Mouse (Mus musculus): ENCODE data around the gene Npsr1. TPM values are rescaled to one million over a fixed set of nuclear protein-coding genes. Genes with fewer than 3 reads are reported as not detected.

Npsr1 gene
- polyA plus RNA-seq, 1 experiment from 2014 or later = not detected

DNA sequence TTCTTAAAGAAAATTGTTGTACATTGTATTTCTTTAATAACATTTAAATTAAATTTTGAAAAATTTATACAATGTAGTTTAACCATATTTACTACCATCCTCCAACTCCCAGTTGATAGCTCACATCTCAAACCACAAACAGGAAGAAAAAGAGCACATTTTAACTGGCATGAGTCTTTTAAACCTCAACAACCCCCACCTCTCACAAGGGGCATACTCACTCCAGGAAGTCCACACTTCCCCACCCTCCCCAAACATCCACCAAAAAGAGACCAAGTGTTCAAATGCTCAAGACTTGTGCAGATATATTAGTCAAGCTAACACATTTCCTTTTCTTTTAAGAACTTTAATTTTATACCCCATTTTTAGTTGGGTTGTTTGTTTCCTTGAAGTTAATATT, 38.6 kb downstream of the Npsr1 start:
- Histone ChIP-seq H3K27ac (ENCODE audit: low read length) (no peak overlapping the region), H3K4me1 (ENCODE audit: control insufficient read depth, insufficient read depth, low read length) (no peaks in the 10 kb centered on the region), H3K36me3 (ENCODE audit: control insufficient read depth, insufficient read depth, low read length) (no peaks in the 10 kb centered on the region), H3K9ac (ENCODE audit: low read length) (no peak overlapping the region), H3K4me2 (ENCODE audit: low read depth, low read length) (no peak overlapping the region), H3K27me3 (ENCODE audit: control insufficient read depth, insufficient read depth, low read length) (no peaks in the 10 kb centered on the region), H3K9me3 (replicated peaks; ENCODE audit: control insufficient read depth, low read length) (no peaks in the 10 kb centered on the region), H3K4me3 (replicated peaks; ENCODE audit: low read length) (no peak overlapping the region)
- ATAC-seq (ENCODE audit: insufficient read depth, low FRiP score) = no peak

DNA sequence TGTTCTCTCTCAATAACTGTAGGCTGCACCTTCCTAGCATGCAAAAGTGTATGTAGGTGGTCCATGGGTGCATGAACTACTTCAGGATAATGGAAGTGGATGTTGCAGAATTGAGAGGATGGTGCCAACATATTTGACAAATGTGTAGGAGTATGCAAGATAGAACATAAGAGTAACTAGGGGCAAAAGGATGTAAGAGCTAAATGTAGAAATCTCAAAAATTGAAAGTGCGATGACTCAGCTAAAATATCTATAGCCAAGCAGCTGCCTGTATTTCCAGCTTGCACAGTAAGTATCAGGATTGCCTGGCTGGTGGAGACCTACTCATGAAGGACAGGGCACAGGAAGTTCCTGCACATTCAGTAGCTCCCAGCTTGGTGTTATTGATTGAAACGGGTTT, 46.5 kb downstream of the Npsr1 start:
- H3K36me3 ChIP-seq (ENCODE audit: control insufficient read depth, insufficient read depth, low read length) = no peaks in the 10 kb centered on the region
- WGBS = 78% methylated on average over 2 of the region's 2 CpGs
- ATAC-seq (ENCODE audit: insufficient read depth, low FRiP score) = no peak
- H3K9ac ChIP-seq (ENCODE audit: low read length) = no peak overlapping the region
- H3K4me1 ChIP-seq (ENCODE audit: control insufficient read depth, insufficient read depth, low read length) = no peaks in the 10 kb centered on the region
- H3K9me3 ChIP-seq (replicated peaks; ENCODE audit: control insufficient read depth, low read length) = no peaks in the 10 kb centered on the region
- H3K27ac ChIP-seq (ENCODE audit: low read length) = no peak overlapping the region
- H3K27me3 ChIP-seq (ENCODE audit: control insufficient read depth, insufficient read depth, low read length) = no peaks in the 10 kb centered on the region
- H3K4me2 ChIP-seq (ENCODE audit: low read depth, low read length) = no peak overlapping the region
- H3K4me3 ChIP-seq (replicated peaks; ENCODE audit: low read length) = no peak overlapping the region

DNA sequence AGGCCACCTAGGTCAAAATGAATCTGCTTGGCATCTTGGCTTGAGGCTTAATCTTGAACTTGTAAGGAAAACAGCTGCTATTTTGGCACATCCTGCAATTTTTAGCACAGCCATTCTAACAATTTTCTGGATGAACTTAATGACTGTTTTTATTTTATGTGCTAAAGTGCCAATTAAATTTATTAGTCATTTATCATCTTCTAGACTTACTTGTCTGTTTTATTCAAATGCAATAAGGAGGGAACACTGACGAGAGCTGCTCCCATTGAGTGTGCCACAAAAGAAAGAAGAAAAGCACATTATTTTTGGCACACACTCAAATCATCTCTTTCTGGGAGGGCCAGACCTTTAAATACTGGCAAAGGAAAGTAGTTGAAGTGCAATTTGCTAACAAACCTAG, 59.4 kb downstream of the Npsr1 start:
- Histone ChIP-seq H3K36me3 (ENCODE audit: control insufficient read depth, insufficient read depth, low read length) (no peaks in the 10 kb centered on the region), H3K4me2 (ENCODE audit: low read depth, low read length) (no peak overlapping the region), H3K27ac (ENCODE audit: low read length) (no peak overlapping the region), H3K4me3 (replicated peaks; ENCODE audit: low read length) (no peak overlapping the region), H3K9me3 (replicated peaks; ENCODE audit: control insufficient read depth, low read length) (no peaks in the 10 kb centered on the region), H3K9ac (ENCODE audit: low read length) (no peak overlapping the region), H3K4me1 (ENCODE audit: control insufficient read depth, insufficient read depth, low read length) (no peaks in the 10 kb centered on the region), H3K27me3 (ENCODE audit: control insufficient read depth, insufficient read depth, low read length) (no peaks in the 10 kb centered on the region)
- ATAC-seq (ENCODE audit: insufficient read depth, low FRiP score) = no peak
- WGBS = 48% methylated on average over 1 of the region's 1 CpGs

DNA sequence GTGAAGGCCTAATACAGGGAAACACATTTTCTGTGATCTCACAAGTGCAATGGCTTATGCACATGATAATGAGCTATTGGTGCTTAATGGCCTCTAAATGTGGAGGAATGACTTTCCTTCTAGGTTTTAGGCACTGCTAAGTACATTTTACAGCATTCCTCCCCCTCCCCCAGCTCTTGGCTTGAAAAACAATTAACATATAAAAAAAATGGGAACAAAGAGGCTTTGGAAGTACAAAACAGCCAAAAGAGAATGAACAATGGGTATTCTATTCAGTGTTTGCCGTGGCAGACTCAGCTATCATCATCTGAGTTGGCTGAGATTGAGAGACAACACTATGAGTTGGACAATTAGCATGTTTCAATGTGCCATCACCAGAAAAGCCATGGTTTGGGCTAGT, 62.6 kb downstream of the Npsr1 start:
- ATAC-seq (ENCODE audit: insufficient read depth, low FRiP score) = no peak
- 57% methylated on average over 1 of the region's 1 CpGs for WGBS
- no peak overlapping the region for H3K27ac ChIP-seq (ENCODE audit: low read length)
- H3K4me1 ChIP-seq (ENCODE audit: control insufficient read depth, insufficient read depth, low read length) = no peaks in the 10 kb centered on the region
- H3K36me3 ChIP-seq (ENCODE audit: control insufficient read depth, insufficient read depth, low read length) = no peaks in the 10 kb centered on the region
- no peak overlapping the region for H3K4me2 ChIP-seq (ENCODE audit: low read depth, low read length)
- H3K4me3 ChIP-seq (replicated peaks; ENCODE audit: low read length) = no peak overlapping the region
- no peaks in the 10 kb centered on the region for H3K27me3 ChIP-seq (ENCODE audit: control insufficient read depth, insufficient read depth, low read length)
- no peaks in the 10 kb centered on the region for H3K9me3 ChIP-seq (replicated peaks; ENCODE audit: control insufficient read depth, low read length)
- H3K9ac ChIP-seq (ENCODE audit: low read length) = no peak overlapping the region

DNA sequence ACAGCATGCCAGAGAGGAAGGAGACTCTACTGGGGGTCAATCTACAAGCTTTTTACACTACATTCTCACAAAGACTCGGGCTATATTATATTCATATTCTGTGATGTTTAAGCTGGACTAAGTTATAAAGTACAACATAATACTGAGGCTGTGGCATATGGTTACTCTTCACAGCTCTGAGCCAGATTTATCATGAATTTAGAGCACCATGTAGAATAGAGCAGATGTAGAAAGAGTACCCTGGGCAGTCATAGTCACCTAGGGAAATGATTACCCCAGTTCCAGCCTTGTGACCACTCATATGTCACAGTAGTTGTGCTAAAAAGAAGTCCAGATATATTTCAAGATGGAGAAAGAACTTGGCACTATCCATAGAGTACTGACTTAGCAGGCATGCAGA, 70.7 kb downstream of the Npsr1 start:
- no peak overlapping the region for H3K4me2 ChIP-seq (ENCODE audit: low read depth, low read length)
- no peaks in the 10 kb centered on the region for H3K9me3 ChIP-seq (replicated peaks; ENCODE audit: control insufficient read depth, low read length)
- H3K9ac ChIP-seq (ENCODE audit: low read length) = no peak overlapping the region
- WGBS = 69% methylated on average over 1 of the region's 1 CpGs
- H3K36me3 ChIP-seq (ENCODE audit: control insufficient read depth, insufficient read depth, low read length) = no peaks in the 10 kb centered on the region
- H3K27ac ChIP-seq (ENCODE audit: low read length) = no peak overlapping the region
- no peaks in the 10 kb centered on the region for H3K27me3 ChIP-seq (ENCODE audit: control insufficient read depth, insufficient read depth, low read length)
- no peaks in the 10 kb centered on the region for H3K4me1 ChIP-seq (ENCODE audit: control insufficient read depth, insufficient read depth, low read length)
- no peak overlapping the region for H3K4me3 ChIP-seq (replicated peaks; ENCODE audit: low read length)
- no peak for ATAC-seq (ENCODE audit: insufficient read depth, low FRiP score)

DNA sequence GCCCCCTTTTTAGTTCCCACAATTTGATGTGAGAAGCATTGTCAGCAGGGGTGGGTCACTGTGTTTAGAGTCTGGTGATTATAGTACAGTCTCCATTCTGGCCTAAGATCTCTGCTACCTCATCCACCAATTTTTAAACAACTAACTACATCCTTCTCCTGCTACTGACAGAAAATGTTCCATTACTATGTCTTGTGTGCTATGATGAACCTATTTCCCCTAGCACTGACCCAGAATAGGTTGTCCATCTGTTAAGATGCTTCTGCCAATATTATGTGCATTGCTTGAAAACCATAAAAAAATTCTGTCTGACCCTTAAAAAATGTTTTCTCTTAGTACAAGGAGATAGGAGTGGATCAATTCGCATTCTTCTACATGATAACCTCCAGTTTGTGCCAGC, 72.9 kb downstream of the Npsr1 start:
- 79% methylated on average over 1 of the region's 1 CpGs for WGBS
- Histone ChIP-seq H3K4me3 (replicated peaks; ENCODE audit: low read length) (no peak overlapping the region), H3K9me3 (replicated peaks; ENCODE audit: control insufficient read depth, low read length) (no peaks in the 10 kb centered on the region), H3K4me2 (ENCODE audit: low read depth, low read length) (no peak overlapping the region), H3K36me3 (ENCODE audit: control insufficient read depth, insufficient read depth, low read length) (no peaks in the 10 kb centered on the region), H3K9ac (ENCODE audit: low read length) (no peak overlapping the region), H3K27me3 (ENCODE audit: control insufficient read depth, insufficient read depth, low read length) (no peaks in the 10 kb centered on the region), H3K4me1 (ENCODE audit: control insufficient read depth, insufficient read depth, low read length) (no peaks in the 10 kb centered on the region), H3K27ac (ENCODE audit: low read length) (no peak overlapping the region)
- ATAC-seq (ENCODE audit: insufficient read depth, low FRiP score) = no peak

DNA sequence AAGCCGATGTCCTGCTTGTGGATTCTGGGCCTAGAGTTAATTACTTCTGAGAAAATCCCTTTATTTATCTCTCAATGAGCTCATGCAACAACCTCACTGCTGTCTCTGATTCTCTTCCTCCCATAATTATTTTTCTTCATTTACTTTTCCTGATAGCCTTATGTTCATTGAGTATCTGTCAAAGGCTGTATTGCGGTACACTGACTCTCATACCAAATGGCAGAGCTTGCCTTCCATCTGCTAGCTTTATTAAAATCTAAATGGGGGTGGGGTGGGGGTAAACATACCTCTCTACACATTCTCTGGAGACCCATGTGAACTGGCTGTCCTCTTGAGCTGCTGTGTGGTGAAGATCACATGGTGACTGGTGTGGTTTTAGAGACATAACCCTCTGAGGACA, 80.9 kb downstream of the Npsr1 start:
- H3K27me3 ChIP-seq (ENCODE audit: control insufficient read depth, insufficient read depth, low read length) = no peaks in the 10 kb centered on the region
- no peaks in the 10 kb centered on the region for H3K9me3 ChIP-seq (replicated peaks; ENCODE audit: control insufficient read depth, low read length)
- no peak overlapping the region for H3K9ac ChIP-seq (ENCODE audit: low read length)
- H3K4me3 ChIP-seq (replicated peaks; ENCODE audit: low read length) = no peak overlapping the region
- WGBS = 84% methylated on average over 2 of the region's 2 CpGs
- no peak for ATAC-seq (ENCODE audit: insufficient read depth, low FRiP score)
- H3K4me2 ChIP-seq (ENCODE audit: low read depth, low read length) = no peak overlapping the region
- no peak overlapping the region for H3K27ac ChIP-seq (ENCODE audit: low read length)
- no peaks in the 10 kb centered on the region for H3K4me1 ChIP-seq (ENCODE audit: control insufficient read depth, insufficient read depth, low read length)
- no peaks in the 10 kb centered on the region for H3K36me3 ChIP-seq (ENCODE audit: control insufficient read depth, insufficient read depth, low read length)

DNA sequence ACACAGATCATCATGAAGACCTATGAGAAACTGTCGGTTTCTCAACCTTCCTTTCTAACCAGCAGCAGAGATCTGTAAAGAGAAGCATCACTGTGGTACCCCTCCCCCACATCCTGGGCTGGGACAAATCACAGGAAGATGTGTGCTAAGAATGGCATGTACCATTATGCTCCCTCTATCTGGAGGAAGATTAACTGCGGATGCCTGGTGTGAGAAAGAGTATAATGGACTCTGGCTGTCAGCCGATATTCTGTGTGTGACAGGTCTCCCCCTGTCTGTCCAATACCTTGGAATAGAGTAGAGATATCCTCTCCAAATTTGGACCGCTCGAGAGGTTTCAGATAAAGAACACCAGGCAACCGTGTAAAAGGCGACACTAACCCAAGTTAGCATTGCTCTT, 83.1 kb downstream of the Npsr1 start:
- Histone ChIP-seq H3K4me2 (ENCODE audit: low read depth, low read length) (no peak overlapping the region), H3K9me3 (replicated peaks; ENCODE audit: control insufficient read depth, low read length) (no peaks in the 10 kb centered on the region), H3K4me3 (replicated peaks; ENCODE audit: low read length) (no peak overlapping the region), H3K27me3 (ENCODE audit: control insufficient read depth, insufficient read depth, low read length) (no peaks in the 10 kb centered on the region), H3K36me3 (ENCODE audit: control insufficient read depth, insufficient read depth, low read length) (no peaks in the 10 kb centered on the region), H3K27ac (ENCODE audit: low read length) (no peak overlapping the region), H3K9ac (ENCODE audit: low read length) (no peak overlapping the region), H3K4me1 (ENCODE audit: control insufficient read depth, insufficient read depth, low read length) (no peaks in the 10 kb centered on the region)
- 77% methylated on average over 7 of the region's 7 CpGs for WGBS
- ATAC-seq (ENCODE audit: insufficient read depth, low FRiP score) = no peak

DNA sequence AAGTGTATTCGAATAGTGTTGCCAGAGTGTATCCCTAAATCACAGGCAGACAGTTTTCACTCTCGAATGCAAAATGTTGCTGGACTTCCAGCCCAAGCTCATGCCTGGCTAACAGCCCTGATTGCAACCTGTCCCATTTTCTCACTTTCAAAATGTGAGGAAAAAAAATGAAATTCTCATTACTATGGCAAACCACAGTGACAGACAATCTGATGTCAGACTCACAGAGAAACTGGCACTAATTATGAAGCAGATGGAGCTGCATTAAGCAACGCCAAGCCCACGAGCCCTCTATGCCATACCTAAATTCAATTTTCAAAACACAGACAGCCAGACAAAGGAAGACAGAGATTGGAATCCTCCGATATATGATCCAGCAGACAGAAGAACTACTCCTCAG, 88.5 kb downstream of the Npsr1 start:
- Histone ChIP-seq H3K4me3 (replicated peaks; ENCODE audit: low read length) (no peak overlapping the region), H3K27ac (ENCODE audit: low read length) (no peak overlapping the region), H3K4me2 (ENCODE audit: low read depth, low read length) (no peak overlapping the region), H3K9me3 (replicated peaks; ENCODE audit: control insufficient read depth, low read length) (no peaks in the 10 kb centered on the region), H3K27me3 (ENCODE audit: control insufficient read depth, insufficient read depth, low read length) (no peaks in the 10 kb centered on the region), H3K4me1 (ENCODE audit: control insufficient read depth, insufficient read depth, low read length) (no peaks in the 10 kb centered on the region), H3K36me3 (ENCODE audit: control insufficient read depth, insufficient read depth, low read length) (no peaks in the 10 kb centered on the region), H3K9ac (ENCODE audit: low read length) (no peak overlapping the region)
- no peak for ATAC-seq (ENCODE audit: insufficient read depth, low FRiP score)
- 82% methylated on average over 5 of the region's 5 CpGs for WGBS

All from stomach, embryonic 16.5 days (tissue).